Mouse (Mus musculus) adrenal gland, postnatal 14 days (tissue): ENCODE measurements around the gene Acsm5. TPM values are rescaled to one million over a fixed set of nuclear protein-coding genes. Genes with fewer than 3 reads are reported as not detected.
"Not testable (repeated sequence)": the region's sequence is repeated elsewhere in the genome, so short reads cannot be mapped to it uniquely, and the experiment has no call there.

Experiments used
- DNase-seq: peaks from one replicate; pipeline ENCODE4 v3.0.0; 2021; ENCODE audit warnings: mixed read lengths
- total RNA-seq: library from RNA; stranded (reverse); gene quantifications from 2 replicates; pipeline ENCODE4 v1.2.3, GENCODE M21; 2021

Acsm5 gene
- total RNA-seq, 1 experiment from 2014 or later, result 11.0 TPM

- DNase-seq, result no peak
These were observed 31.4 kb downstream of the Acsm5 start for GRCm38 (mm10) chr7:119550471-119551222.

- DNase-seq, result no peak
These were observed 34.8 kb downstream of the Acsm5 start, which contains the start of gene Acsm2 for GRCm38 (mm10) chr7:119554040-119554439. Acsm2 (plus strand) TSS chr7:119554340.

GRCm38 (mm10) chr7:119559789-119560451 is 40.7 kb downstream of the Acsm5 start:
- DNase-seq, result no peak

- no peak for DNase-seq
These were observed 41.2 kb downstream of the Acsm5 start for GRCm38 (mm10) chr7:119560452-119560835.

GRCm38 (mm10) chr7:119561441-119561840 is 42.2 kb downstream of the Acsm5 start:
- no peak for DNase-seq

GRCm38 (mm10) chr7:119562476-119562875 is 43.2 kb downstream of the Acsm5 start:
- DNase-seq, result not testable (repeated sequence)

GRCm38 (mm10) chr7:119594530-119595107 is 75.4 kb downstream of the Acsm5 start:
- no peak for DNase-seq

Other genes starting within 250 kb of the Acsm5 start
- not detected in 2 replicates for gene Gp2, start 60.2 kb upstream of the Acsm5 start, total RNA-seq
- gene Umod, start 40.2 kb upstream of the Acsm5 start, total RNA-seq, result not detected in 2 replicates
- gene Pdilt, start 4.0 kb downstream of the Acsm5 start, total RNA-seq, result 0.44 TPM in 1 of 2 replicates, not detected in the other
- gene Acsm2, start 34.9 kb downstream of the Acsm5 start, total RNA-seq, result not detected in 2 replicates
- 0.34 and 14.4 TPM in 2 replicates for gene Acsm1, start 87.6 kb downstream of the Acsm5 start, total RNA-seq
- not detected in 2 replicates for gene Acsm4, start 170.6 kb downstream of the Acsm5 start, total RNA-seq
- gene Thumpd1, start 201.3 kb downstream of the Acsm5 start, total RNA-seq, result 34.4 and 36.7 TPM in 2 replicates
- 52.8 and 59.7 TPM in 2 replicates for gene Acsm3, start 241.5 kb downstream of the Acsm5 start, total RNA-seq